Mouse (Mus musculus) retina, embryonic 14.5 days (tissue): ENCODE results near the gene Cadps2.

Source experiments
- DNase-seq: peaks from one replicate; pipeline ENCODE4 v3.0.0-alpha.2; 2015; ENCODE audit warnings: low spot score

Cadps2 gene

DNA sequence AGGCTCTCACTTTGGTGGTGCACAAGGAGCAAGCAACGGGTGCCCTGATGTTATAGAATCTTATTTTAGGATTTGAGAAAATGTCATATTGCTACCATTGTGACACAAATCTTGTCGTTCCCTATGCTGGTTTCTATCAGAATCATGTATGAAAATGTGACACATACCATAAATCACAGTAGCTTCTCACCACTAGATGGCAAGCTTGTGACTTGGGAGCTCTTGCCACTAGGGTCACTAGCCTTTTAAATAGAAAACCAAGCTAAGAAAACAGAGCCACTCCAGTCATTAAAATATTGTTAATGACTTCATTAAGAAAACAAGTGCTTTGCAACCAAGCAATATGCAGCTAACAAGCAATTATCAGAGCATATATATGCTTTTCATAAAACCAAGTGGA, 81.0 kb downstream of the Cadps2 start:
- peak; percentile 48 for DNase-seq

DNA sequence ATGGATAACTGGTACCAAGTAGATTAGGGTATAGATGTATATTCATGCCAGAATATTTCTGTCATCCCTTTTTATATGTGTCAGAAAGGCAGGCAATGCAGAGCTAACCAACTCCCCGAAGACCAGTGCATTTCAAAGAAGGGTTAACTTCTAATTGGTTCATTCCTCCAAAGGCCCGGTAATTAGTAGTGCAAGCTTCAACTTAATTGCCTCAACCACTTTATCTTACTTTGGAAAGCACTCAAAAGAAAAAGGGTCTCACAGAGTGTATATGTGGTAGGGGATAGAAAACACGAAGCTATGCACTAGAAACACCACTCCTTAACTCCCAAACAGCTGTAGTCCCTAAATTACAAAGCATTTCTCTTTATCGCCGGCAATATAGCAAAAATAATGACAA, 90.4 kb downstream of the Cadps2 start:
- no peak for DNase-seq

DNA sequence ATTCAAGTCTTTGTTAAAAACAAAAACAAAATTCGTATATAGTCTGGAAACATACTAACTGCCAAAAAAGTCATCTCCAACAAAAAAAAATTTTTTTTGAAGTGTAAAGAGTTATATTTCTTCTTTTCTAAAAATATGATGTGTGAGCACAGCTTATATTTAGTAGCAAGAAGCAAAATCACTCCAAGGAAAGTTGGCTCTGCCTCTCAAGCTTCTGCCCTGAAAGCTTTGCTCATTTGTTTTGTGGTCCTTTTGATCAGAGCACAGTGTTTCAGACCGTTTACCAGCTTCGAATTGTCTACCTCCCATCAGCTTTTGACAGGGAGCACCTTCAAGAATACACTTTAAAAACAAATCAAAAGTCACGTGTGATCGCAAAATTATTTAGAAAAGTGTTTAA, 99.2 kb downstream of the Cadps2 start:
- no peak for DNase-seq

DNA sequence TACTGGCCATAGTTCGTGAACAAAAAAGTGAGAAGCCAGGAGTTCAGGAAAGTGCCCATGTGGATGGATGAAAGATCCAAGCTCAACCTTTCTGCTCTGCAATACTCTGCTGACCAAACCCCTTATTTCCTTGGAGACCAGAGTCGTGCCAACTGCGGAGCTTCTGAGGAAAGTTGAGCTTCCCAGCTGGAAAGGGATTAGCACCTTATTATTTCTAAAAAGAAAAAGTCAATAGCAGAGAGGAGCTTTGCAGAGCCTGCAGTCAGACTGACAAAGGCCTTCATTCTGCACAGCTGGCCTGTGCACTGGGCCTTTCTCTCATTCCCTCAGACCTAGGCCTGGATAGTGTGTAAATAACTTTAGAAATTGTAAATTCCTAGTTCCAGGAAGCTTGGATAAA, 106.5 kb downstream of the Cadps2 start:
- no peak for DNase-seq

DNA sequence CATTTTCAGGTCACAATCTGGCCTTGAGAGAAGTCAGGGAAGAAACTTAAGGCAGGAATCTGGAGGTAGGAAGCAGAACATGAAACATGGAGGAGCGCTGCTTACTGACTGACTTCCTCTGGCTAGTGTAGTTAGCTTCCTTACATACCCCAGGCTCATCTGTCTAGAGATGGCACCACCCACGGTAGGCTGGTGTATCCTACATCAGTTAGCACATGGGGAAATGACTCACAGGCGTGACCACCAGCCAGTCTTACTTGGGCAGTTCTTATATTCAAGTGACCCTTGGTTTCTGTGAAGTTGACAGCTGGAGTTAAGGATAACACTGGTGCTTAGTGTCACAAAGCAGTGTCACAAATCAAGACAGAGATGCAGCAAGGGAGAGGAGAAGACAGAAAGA, 110.6 kb downstream of the Cadps2 start:
- no peak for DNase-seq

DNA sequence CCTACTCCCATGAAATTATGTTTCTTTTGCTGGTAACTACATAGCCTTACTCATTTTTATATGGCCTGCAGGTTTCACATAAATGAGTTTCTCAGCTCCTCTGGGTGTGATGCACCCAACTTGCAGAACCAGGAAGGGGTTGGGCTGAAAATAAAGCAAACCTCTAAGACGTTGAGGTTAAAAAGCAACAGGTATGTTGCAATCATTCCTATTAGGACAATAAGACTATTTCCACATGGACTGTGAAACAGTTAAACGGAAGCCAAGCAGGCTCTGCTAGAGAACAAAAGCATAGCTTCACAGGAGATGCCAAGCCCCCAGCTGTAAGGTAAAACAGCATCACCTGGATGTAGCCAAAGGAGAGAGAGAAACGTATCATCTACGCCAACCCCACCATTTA, 115.5 kb downstream of the Cadps2 start:
- DNase-seq, result no peak

DNA sequence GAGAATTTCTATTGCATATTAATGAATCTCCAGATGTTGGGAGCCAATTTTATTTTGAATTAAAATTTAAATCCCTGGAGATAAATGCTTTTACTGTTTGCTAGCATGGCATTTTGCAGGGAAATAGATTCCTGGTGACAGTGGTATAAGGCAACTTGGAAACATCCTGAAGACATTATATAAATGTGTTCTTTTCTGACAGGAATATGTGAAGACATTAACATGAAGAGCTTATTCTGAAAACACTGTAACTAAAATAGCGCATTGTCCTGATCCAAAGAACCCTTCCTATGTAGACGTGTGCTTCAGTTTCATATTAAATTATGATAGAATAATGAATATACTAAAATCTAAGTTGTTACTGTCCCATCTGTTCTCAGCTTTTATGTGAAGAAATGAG, 118.8 kb downstream of the Cadps2 start:
- DNase-seq, result no peak

DNA sequence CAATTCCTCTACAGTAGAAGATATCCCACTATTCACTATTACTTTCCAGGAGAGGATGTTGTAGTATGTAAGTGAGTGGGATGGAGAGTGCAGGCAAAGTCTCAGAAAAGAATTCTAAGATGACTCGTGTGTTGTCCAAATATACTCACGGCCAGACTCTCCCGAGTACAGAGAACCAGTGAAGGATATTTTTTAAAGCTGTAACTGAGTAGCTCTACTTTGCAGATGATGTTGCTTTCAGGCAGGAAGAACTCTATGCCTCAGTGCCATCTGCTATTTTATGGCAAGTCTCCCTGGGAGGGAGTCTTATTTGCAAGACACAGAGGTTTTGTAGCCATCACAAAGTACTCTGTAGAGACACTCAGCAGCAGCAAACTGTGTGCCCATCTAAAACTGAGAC, 131.7 kb downstream of the Cadps2 start:
- no peak for DNase-seq

DNA sequence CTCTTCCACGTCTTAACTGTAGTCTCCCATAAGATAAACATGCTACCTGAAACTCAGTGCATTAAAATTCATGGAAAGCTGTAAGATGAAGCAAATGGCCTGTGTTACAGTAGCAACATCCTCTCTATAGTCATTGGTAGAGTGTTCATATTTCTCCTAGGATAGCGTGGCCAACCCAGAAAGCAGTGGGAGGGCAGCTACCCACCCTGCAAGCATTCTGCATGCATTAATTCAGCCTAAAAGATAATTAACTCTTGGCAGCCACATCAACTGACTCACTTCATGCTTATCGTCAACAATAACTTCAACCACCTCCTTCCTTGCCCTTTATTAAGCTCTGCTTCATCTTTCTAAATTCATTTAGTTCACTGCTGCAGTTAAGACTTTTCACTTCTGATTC, 138.3 kb downstream of the Cadps2 start:
- no peak for DNase-seq

DNA sequence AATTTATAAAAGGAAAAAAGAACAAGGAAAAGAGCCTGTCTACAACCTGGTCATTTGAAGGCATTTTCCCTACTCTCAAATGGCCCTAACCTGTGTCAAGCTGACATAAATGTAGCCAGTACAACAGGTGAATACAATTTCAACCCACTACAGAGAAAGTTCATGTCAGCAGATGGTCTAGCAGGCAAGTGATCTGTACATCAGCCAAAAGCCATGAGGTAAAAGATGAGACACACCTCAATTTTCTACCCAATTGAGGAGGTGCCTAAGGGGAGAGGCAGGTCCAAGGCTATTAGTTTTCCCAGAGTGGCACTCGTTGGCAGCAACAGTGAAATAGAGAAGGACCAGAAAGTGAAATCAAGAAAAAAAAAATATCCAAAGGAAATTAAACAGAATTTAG, 161.0 kb downstream of the Cadps2 start:
- DNase-seq, result no peak

DNA sequence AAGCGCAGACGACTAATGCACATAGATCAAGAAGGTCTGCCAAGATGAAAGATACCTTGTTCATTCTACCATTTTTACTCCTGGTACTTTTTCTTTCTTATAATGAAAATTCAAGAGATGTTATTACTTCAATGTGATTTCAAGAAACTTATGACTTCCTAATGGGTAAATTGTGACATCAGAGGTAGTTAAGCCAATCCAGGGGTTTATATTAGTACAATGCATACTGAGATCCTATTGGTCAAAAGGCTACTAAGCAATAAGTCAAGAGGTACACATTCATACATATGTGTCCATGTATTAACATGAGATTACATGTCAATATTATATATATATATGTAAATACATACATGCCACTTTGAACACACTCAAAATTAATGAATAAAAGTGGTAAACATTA, 184.2 kb downstream of the Cadps2 start, which contains the start of gene Rnf148:
TSS of gene Rnf148 (minus strand) at position 101 of the 400 bp plus-strand sequence.
- no peak for DNase-seq

DNA sequence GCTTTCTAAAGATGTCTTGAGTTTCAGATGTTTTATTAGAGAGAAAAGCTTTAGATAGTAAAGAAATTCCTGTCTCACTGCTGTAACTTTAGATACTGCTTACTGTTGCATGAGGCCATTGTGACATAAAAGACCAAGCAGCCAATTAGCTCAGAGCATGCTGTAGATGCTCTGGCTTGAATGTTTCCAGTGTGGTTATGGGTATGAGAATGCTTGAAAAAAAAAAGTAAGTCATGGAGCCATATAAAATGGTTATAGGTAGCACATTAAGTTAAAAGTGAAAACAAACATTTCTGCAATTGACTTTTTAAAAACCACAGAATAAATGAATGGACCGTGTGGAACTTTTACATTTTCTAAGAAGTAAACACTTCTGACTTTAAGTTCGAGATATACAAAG, 189.0 kb downstream of the Cadps2 start, which contains the start of gene Rnf133:
TSS of gene Rnf133 (minus strand) at position 101 of the 400 bp plus-strand sequence.
- no peak for DNase-seq

DNA sequence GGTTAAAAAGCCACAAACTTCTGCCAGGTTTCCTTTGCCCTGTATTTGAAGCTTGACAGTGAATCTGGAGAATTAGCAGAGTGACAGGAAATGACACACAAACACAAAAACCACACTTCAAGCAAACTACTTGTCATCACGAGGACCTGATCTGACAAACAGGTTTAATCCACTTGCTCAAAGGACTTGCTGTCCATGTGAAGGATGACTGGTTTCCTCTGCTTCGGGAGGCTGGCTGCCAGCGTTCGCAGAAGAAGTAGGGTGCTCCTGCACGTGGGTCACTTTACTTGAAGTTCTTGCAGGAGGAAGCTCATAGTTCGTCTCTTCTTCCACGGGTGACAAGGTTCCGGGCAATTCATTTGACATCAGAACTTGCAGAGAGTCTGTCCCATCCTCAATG, 190.5 kb downstream of the Cadps2 start:
- no peak for DNase-seq

DNA sequence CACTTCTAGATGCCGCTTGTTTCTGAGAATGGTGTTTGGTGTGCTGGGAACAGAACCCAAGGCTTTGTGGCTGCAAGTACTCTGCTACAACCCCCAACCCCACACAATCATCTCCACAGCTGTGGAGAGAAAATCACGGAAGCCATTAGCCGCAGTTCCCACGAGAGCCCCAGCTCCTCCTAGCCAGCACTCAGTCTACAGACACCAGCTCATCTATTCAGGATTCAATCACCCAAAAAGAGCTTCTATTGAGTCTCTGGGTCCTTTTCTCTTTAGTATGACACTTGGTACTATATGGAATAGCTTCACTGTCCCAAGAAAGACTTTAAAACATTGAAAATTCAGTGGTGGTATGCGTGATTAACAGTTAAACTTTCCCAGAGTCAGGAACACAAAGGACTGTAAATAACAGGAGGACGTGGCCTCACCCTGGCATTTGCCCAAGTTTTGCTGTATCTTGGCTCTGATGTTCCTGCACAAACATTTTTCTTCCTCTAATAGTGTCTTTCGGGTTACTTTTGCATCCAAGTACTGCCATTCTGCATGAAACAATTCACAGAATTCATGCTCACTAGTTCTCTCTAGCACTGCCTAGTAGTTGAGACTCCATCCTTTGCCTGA, 191.5 kb downstream of the Cadps2 start:
- DNase-seq, result no peak

DNA sequence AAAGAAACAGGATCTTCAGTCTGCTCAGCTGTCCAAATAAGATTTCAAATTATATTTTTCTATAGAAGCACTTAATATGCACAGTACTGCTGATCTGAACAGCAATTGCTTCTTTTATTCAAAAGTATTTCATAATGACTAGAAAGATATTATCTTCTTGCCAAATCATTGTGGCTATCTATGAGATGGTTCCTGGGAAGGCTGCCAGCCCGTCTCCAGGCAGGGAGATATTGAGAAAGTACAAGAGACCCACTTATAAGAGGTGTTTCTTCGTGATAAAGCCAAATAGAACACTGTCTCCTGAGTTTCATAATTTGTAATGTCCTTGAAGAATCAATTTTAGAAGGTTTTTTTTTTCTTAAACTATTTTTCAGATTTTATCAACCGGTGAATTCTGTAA, 202.1 kb downstream of the Cadps2 start:
- no peak for DNase-seq

DNA sequence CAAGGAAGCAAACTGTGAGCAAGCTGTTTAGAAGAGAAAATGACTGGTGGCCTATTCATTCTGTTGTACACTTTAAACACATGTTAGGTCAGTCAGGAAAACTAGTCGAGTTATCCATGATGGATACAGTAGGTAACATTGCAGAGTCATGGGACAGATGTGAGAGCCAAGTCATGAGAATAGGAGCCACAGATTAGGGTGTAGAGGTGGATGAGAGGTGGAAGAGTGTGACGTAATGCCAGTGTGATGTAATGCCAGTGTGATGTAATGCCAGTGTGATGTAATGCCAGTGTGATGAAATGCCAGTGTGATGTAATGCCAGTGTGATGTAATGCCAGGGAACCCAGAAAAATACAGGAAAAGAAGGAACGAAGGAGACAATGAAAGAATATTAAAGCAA, 204.0 kb downstream of the Cadps2 start:
- no peak for DNase-seq

DNA sequence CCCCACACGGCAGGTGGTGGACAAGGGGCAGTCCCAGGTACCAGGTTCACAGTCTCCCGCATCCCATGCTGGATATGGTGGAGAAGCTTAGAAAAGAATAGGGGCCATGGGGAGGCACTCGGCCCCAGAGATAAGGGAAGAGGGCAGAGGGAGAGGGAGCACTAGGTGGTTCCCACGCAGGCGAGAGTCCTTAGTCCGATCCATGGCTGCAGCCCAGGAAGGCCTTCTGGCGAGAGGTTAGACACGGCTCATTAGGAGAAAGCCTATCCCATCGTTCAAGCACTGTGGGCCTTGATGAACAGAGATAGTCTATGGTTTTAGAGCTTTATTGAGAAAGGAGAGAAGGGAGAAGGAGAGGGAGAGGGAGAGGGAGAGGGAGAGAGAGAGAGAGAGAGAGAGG, 205.2 kb downstream of the Cadps2 start:
- no peak for DNase-seq

DNA sequence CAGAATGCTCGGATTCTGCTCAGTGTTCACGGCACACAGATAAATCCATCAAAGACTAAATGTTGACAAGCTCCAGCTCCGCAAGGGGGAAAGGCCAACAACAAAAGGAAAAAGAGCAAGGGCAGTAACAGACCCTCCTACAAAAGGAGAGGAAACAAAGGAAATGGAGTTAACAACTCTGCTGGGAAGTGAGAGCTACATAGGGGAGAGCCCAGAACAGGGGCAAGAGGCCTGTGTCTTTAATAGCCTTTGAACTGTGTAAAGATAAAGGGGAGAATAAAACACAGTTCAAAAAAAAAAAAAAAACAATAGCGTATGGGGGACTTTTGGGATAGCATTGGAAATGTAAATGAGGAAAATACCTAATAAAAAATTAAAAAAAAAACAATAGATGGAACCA, 208.8 kb downstream of the Cadps2 start:
- no peak for DNase-seq

DNA sequence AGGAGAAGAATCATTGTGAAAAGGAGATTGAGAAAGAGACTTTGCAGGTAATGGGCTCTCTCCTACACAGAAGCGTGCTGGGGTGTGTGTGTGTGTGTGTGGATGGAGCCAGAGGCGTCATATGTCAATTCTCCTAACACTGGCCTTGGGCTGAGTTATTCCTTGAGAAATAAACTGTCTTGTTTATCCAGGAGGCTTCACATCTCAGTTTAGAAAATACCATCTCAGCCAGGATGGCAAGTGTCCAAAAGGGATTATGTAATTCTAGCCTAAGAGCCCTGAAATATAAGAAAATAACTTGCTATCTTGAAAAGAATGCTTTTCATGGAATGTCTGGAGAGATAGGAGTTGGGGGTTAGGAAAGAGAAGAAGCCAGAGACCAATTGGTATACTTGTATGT, 264.1 kb downstream of the Cadps2 start:
- no peak for DNase-seq

DNA sequence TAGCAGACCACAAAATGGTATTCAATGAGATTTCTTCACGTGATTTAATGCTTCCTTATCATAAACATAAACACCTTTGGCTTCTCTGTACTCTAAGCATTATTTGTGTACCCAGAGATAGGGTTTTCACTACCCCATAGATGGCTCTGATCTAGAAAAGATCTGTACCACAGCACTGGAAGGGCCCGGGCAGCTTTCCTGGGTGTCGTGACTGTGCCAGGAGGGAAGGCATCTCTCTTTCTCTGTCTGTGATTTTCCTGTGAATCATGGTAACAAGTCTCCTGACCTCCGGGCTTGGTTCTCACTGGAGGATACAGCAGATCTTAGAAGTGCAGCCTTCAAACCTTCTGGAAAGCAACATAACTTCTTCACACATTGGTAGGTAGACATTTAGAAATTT, 265.5 kb downstream of the Cadps2 start:
- no peak for DNase-seq

DNA sequence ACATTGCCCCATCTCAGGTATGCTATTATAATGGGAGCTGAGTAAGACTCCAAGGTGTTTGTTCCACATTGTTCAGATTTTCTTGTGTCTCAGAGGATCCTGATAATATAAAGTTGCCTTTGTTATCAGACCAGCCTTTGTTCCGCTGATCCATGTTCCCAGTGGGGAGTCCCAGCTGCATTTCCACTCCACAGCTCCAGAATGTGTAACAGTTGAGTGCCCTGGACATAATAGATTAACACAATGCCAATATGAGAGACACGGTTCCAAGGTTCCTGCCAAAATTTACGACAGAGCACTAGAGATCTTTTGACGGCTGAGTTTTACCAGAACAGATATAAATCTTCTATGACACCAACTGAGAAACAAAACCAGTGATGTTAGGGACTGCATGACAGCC, 266.8 kb downstream of the Cadps2 start:
- peak; percentile 74 for DNase-seq

DNA sequence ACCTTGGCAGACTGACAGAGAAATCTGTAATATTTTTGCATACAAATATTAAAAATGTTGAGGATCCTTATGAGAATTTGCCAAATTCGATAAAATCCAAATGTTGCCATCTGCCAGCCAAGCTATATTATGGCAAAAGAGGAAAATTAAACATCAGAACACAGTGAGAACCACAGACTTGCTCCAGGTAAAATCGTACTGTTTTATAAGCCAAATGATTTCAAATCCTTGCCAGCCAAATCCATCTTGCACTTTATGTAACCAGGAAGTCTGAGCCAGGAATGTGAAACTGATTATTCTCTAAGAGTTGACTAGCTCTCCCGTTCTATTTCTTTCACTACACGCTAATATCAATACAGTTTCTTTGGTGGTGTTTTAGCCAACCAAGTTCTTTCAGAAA, 269.5 kb downstream of the Cadps2 start:
- no peak for DNase-seq

DNA sequence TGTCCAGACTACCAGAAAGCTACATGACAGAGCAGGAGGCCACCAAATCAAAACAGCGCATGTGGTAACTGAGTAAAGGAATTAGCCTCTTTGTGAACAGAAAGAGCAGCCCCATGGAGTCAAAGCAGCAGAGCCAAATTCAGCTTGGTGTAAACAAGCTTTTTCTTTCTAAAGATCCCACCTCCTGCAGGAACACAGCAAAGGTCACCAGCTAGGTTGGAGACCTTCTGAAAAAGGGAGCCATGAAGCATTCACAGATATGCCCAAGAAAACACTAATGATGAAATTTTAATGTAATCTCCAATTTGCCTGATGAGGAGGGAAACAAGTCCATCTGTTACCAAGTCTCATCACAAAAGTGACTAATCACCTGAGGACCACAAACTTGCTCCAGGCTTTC, 270.5 kb downstream of the Cadps2 start:
- DNase-seq, result no peak

DNA sequence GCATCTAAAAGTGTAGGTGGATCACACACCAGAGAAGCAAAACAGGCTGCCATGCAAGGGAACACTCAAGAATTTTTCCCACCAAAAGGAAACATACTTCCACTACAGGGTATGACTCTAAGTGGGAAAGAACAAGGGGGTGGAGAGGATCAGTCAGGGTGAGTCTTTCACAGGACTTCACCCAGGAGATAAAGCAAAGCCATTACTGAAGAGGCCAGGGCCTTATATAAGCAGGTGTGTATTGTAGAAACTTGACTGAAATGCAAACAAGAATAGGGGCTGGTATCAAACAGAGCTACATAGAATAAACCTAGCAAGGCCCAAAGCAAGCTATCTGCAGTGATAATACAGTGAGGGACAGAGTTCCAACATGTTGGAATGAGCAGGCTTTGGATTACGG, 271.6 kb downstream of the Cadps2 start:
- no peak for DNase-seq

DNA sequence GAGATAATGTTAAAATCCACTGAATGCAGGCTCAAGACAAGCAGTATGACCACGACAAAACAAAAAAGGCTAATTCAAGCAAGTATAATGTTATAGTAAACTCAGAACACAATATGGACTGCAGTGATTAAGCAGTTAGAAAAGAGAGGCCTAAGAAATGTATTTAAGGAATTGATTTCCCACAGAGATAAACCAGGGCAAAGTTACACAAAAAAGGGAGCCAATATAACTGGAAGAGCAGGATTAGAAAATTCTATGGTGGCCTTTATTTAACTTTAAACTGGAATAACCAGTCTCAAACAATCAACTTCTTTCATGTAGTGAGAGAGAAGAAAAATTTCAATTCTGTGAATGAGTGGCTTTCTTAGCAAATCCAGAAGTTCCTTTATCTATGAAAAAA, 289.3 kb downstream of the Cadps2 start:
- DNase-seq, result no peak
